Mouse (Mus musculus) heart, postnatal 10 days (tissue): ENCODE results near the gene Aldh1b1. TPM values are rescaled to one million over a fixed set of nuclear protein-coding genes. Genes with fewer than 3 reads are reported as not detected.

Source experiments
- DNase-seq, 2 experiments: peaks; one replicate each; pipeline ENCODE4 v3.0.0; 2021
- intact Hi-C: fragments of 180-260 bp; cut with DNase I; formaldehyde crosslinking; loops from one replicate; pipeline ENCODE4 v1.15.1; 2025
- total RNA-seq, 2 experiments: library from RNA; stranded (reverse); gene quantifications; 2 replicates each; pipeline ENCODE4 v1.2.3; 2021

Gene Aldh1b1
- total RNA-seq, result 10 to 100 TPM; 44.4 to 45.5 TPM

GRCm38 (mm10) chr4:45798964-45799363, at the start of gene Aldh1b1:
Gene Aldh1b1, plus strand, starts transcription at chr4:45799022.
- DNase-seq, result peak; percentile 80 to 81
- intact Hi-C loops, result no loop called here

- no peak for DNase-seq
- intact Hi-C loops, result no loop called here
Measured at GRCm38 (mm10) chr4:45749449-45749848, 49.4 kb upstream of the Aldh1b1 start.

DNA sequence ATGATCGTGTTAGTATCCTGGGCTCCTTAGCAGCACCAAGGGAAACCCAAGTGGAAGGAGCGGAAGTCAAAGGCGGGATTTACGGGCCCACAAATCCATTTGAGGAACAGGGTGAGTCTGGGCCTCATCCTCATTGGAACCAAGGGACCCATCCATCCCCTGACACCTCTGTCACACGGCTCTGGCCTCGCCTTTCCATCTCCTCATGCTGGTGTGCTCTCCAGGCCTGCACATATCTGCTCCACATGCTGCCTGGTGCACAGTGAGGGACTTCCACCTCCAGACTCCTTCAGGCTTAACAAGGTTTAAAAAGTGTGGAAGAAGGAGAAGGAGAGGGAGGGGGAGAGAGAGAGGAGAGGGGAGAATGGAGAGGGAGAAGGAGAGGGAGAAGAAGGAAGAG, 48.3 kb upstream of the Aldh1b1 start:
- DNase-seq, result no peak
- intact Hi-C loops, result no loop called here

DNA sequence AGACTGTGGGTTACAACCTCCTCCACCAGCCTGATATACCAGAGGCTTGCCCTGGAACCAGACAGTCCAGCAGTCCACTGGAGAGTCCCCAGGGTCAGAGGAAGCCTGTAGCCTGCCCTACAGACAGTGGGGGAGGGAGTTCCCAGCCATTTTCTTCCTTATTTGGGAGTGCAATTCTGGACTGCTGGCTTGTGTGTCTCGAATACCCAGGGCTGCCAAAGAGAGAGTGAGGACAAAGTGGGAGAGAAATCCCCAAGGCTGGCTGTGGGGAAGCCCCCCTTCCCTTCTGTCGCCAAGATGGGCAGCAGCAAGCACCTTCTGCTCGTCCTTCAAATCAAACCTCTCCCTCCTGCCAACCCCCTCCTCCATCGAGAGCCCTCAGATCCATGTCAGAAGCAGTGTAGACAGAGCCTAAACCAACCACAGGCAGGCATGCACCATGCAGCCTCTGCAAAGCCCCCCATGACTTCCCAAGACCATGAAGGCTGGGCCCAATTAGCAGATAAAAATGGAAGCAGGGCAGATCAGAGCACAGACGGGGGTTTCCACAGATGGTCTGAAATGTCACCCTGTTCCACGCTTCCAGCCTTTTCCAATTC, 45.5 kb upstream of the Aldh1b1 start:
- intact Hi-C loops, result no loop called here
- peak; percentile 54 to 57 for DNase-seq

DNA sequence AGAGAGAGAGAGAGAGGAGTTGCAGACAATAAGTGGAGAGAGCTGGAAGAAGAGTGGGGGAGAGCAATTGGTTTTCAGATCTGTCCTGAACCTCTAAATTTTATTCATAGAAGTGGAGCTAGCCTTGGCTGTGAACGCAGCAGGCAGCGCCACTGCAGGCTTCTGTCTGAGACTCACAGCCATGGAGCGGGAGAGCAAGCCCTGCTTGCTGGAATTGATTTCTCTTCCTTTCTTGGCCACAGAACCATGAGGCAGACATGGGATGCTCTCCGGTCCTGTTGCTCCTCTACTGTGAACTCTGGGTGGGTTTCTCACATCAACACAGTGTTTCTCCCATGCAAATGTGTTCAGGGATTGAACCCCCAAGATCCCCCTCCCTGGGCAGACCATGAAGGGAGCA, 44.7 kb upstream of the Aldh1b1 start:
- intact Hi-C loops, result no loop called here
- no peak for DNase-seq

- intact Hi-C loops, result no loop called here
- DNase-seq, result peak in 1 of 2 experiments; percentile 44
Measured at GRCm38 (mm10) chr4:45755097-45755496, 43.7 kb upstream of the Aldh1b1 start.

- intact Hi-C loops, result no loop called here
- DNase-seq, result peak; percentile 64 to 77
Measured at GRCm38 (mm10) chr4:45755881-45756280, 42.9 kb upstream of the Aldh1b1 start.

GRCm38 (mm10) chr4:45757941-45758340, 40.9 kb upstream of the Aldh1b1 start:
- DNase-seq, result no peak
- intact Hi-C loops, result no loop called here

DNA sequence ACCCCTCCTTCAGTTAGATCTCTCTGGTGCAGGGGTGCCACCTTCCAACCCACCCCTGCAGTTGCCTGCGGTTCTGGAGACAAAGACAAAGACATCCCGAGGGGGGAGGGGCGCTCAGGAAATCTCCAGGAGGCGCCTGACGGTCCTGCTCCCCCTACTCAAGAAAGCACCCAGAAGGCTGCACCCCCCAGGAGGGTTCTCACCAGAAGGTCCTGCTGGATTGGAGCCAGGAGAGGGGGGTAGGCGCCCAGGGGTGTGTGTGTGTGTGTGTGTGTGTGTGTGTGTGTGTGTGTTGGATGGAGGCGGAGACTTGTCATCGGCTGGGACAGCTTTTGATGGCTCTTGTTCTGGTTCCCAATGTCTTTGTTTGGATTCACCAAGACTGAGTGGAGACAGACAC, 39.4 kb upstream of the Aldh1b1 start:
- intact Hi-C loops, result no loop called here
- no peak for DNase-seq

GRCm38 (mm10) chr4:45762600-45762999, 36.2 kb upstream of the Aldh1b1 start:
- intact Hi-C loops, result no loop called here
- peak; percentile 38 to 63 for DNase-seq

DNA sequence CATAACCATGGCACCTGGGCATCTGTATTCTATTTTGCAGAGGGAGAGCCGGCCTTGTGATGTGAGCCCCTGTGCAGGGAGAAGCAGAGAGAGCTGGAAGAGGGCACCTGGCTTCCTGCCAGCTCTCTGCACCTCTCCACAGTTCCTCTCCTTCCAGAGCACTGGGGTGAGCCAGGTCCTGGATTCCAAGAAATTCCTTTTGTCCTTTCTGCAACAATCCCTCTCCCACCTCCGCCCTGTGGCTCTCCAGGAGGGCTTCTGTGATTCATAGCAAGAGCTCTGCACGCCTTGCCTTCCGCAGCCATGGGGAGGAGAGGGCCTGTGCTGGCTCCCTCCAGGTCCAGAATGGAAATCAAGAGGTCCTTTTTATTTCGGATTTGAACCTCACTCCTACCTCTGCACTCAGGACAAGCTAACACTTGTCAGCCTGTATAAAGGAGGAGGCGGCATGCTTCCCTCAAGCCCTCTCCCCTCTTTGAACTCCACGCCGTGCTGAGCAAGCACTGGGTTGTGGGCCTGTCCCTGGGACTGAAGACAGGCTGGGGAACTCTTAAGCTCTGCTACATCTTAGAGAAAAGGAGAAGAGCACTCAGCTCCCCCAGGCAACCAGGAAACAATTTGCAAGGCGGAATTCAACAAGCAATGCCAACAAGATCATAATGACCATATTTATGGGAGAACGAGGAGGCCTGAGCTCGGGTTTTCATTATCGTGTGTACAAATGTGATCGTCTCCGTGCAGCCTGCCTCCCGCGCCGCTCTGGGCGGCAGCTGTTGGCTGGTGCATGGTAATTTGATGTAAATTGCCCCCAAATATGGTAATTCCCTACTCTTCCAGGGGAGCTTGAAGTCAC, 35.3 kb upstream of the Aldh1b1 start:
- intact Hi-C loops, result no loop called here
- DNase-seq, result peak; percentile 35 to 47

GRCm38 (mm10) chr4:45764141-45764494, 34.7 kb upstream of the Aldh1b1 start:
- intact Hi-C loops, result no loop called here
- peak; percentile 44 to 67 for DNase-seq

DNA sequence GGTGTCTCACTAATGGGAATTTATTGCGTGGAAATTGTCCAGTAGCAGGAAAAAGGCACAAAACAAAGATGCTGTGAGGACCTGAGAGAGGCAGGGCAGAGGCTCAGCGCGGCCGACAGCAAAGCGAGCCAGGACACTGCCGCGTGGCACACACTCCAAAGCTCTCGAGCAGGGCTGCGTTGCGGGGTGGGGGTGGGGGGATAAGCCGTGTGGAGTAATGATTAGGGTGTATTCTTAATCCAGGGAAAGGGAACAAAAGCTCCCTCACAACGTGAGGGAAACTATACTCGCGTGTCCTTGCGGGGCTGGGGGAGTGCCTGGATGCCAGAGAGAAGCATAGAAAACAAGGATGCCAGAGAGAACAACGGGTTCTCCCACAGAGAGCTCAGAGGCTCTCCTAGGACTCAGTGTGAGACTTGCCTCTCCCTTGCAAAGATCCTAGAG, 33.7 kb upstream of the Aldh1b1 start:
- intact Hi-C loops, result no loop called here
- no peak for DNase-seq

GRCm38 (mm10) chr4:45765565-45766201, 33.1 kb upstream of the Aldh1b1 start:
- DNase-seq, result no peak
- intact Hi-C loops, result no loop called here

- intact Hi-C loops, result no loop called here
- no peak for DNase-seq
Measured at GRCm38 (mm10) chr4:45766774-45767173, 32.0 kb upstream of the Aldh1b1 start.

- peak in 1 of 2 experiments; percentile 59 for DNase-seq
- intact Hi-C loops, result no loop called here
Measured at GRCm38 (mm10) chr4:45767891-45768558, 30.8 kb upstream of the Aldh1b1 start.

GRCm38 (mm10) chr4:45769141-45769540, 29.7 kb upstream of the Aldh1b1 start:
- no peak for DNase-seq
- intact Hi-C loops, result no loop called here

DNA sequence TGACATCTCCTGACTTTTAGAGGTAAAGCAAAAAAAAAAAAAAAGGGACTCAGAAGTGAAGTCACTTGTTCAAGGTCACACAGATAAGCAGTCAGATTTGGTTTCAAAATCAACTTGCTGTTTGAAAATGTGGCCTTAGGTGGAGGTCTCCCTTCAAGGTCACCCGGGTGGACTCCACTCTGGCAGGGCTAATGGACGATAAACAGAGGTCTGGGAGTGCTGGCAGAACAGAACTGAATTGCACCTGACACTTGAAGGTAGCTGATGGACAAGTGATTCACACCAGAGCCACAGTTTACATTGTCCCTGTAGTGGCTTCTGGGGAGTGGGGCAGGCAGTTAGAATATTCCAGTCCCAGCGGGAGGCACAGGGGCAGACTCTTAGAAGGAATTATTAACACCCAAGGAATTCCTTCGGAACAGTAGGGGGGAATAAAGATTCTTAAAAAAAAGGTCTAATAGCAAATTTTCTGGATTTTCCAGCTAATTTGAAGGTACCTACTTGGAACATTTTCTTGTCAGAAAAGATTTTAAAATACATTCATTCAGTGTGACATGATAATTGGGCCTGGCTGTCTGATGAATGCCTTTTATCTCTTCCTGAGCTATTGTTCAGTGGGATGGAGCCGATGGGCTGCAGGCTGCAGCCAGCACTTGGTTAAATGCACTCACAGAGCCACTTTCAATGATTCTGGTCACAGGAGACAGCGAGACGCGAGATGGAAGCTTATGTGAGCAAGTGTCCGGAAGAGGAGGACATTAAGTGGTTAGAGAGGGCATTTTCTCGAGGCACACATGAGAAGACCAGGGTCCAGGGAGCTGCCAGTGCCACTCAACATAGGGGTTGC, 28.8 kb upstream of the Aldh1b1 start:
- no peak for DNase-seq
- intact Hi-C loops, result loop anchor here (2.0 to 5.0 kb wide), 4 partner anchors 41 to 488 kb away; no protein-coding TSS in a partner anchor

- intact Hi-C loops, result loop anchor here (2.0 to 5.0 kb wide), 4 partner anchors 42 to 488 kb away; no protein-coding TSS in a partner anchor
- no peak for DNase-seq
Measured at GRCm38 (mm10) chr4:45770638-45771033, 28.2 kb upstream of the Aldh1b1 start.

DNA sequence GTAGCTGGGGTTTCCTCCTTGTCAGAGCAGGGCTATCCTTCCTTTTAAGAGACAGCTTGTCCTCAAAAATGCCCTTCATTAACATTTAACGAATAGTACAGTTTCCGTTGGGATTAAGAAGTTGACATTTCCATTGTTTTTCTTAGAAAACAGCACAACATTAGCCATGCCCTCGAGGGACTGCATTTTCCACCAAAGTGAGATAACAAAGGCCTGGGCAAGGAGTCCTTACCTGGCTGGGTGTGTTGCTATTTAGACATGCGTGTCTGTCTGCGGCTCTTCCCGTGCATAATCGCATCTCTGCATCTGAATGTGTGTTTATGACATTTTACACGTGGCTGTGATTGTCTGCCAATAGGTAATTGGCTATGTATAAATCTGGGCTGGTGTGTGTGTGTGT, 27.6 kb upstream of the Aldh1b1 start:
- intact Hi-C loops, result loop anchor here (2.0 to 5.0 kb wide), 4 partner anchors 42 to 489 kb away; no protein-coding TSS in a partner anchor
- no peak for DNase-seq
